Mouse (Mus musculus) retina, adult 2 months (tissue): ENCODE measurements around the gene Timm9.
"Not testable (repeated sequence)": the region's sequence is repeated elsewhere in the genome, so short reads cannot be mapped to it uniquely, and the experiment has no call there.

Experiments used
- DNase-seq: peaks from one replicate; pipeline ENCODE4 v3.0.0-alpha.2; 2012; ENCODE audit warnings: low read depth, low spot score

Timm9 gene

DNA sequence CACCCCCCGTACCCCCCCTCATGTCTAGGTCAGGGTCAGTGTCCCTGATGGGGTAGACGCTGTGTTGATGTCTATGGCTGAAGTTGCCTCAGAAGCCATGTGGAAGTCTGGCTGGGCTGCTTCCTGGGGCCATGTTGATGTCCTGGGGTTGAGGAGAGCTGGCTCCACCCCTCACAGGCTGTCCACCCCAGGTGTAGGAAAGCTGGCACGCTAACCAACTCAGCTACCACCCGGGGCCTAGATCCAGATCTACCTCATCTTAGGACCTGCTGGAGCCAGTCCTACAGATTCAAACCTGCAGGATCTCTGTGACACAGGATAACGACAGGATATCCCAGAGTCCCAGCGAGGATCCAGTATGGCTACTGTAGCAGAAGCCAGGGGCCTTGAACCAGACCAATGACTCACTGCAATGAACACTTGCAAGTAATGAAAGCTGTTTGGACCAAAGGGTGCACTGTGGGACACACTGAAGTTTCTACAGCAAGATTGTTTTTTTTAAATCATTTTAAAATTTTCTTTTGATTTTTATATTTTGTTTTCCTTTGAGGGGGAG lies 29.2 kb downstream of the Timm9 start:
- DNase-seq, result no peak

DNA sequence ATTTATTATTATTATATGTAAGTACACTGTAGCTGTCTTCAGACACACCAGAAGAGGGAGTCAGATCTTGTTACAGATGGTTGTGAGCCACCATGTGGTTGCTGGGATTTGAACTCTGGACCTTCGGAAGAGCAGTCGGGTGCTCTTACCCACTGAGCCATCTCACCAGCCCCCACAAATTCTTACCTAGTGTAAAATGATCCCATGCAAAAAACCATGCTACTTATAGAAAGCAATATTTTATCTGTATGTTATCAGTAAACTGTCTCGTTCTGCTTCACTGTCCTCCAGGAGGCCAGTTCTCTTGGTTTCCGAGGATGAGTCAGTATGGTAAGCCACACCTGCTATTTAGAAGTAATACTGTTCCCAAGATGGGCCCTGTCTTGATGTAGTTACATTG lies 32.2 kb downstream of the Timm9 start:
- not testable (repeated sequence) for DNase-seq

DNA sequence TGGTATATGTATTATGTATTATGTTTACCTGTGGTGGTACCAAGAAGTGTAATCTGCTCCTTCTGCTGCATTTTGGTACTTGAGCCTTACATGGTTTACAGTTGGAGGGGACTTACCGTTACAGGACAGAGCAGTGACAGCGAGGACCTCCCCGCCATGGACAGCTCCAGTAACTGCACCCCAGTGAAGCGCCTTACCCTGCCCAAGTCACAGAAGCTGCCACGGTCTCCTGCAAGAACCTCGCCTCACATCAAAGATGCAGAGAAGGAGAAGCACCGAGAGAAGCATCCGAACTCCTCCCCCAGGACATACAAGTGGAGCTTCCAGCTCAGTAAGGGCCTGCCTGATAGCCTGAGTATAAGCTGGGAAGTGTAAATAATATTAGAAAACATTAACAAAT lies 50.2 kb downstream of the Timm9 start:
- no peak for DNase-seq
